Mouse (Mus musculus): Measurements from ENCODE around the gene Ctcfl. TPM values are rescaled to one million over a fixed set of nuclear protein-coding genes. Genes with fewer than 3 reads are reported as not detected.

The Ctcfl gene
- polyA plus RNA-seq, 1 experiment from 2014 or later, result 0.05 TPM

DNA sequence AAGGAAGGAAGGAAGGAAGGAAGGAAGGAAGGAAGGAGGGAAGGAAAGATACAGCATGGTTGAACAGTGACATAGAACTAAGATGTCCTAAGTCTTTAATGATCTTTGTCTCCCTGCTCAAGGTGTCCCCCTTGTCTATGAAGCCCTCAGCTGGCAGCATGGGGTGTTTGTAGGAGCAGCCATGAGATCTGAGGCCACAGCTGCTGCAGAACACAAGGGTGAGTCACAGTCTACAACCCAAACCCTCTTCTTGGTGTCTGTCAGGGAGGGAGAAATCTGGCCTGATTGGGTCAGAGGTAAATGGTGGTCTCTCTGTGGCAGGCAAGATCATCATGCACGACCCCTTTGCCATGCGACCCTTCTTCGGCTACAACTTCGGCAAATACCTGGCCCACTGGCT, 38.5 kb upstream of the Ctcfl start:
- H3K4me1 ChIP-seq (replicated peaks; ENCODE audit: control insufficient read depth, insufficient read depth, low read length), result no peaks in the 10 kb centered on the region
- no peak overlapping the region for H3K4me3 ChIP-seq (replicated peaks; ENCODE audit: low read length)
- no peak overlapping the region for H3K4me2 ChIP-seq (replicated peaks)
- ATAC-seq (ENCODE audit: low FRiP score) (no peak), DNase-seq (ENCODE audit: low spot score) (no peak)
- H3K27ac ChIP-seq, result no peak overlapping the region
- 93% methylated on average over 4 of the region's 4 CpGs for WGBS
- H3K27me3 ChIP-seq (ENCODE audit: control insufficient read depth, insufficient read depth, low read length), result no peaks in the 10 kb centered on the region
- H3K9me3 ChIP-seq (ENCODE audit: control insufficient read depth, low read length), result no peaks in the 10 kb centered on the region
- H3K36me3 ChIP-seq (replicated peaks; ENCODE audit: control insufficient read depth, insufficient read depth), result no peaks in the 10 kb centered on the region
- no peak overlapping the region for H3K9ac ChIP-seq

DNA sequence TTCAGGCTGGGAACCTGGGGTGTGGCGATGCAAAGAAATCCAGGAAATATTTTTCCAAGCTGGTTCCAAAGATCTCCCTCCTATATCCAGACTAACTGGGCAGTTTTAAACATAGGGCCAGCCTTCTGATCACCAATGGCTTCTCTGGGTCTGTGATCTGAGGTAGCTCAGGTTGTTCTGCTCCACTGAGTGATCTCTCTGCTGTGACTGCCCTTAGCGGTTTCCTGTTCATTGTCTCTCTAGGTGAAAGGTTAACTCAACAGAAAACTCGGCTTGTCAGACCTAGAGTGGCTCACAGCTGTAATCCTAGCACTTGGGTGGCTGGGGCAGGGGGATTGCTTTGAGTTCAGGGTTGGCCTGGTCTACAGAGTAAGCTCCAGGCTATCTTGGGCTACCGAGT, 38.1 kb upstream of the Ctcfl start:
- DNase-seq (ENCODE audit: low spot score) (no peak), ATAC-seq (ENCODE audit: low FRiP score) (no peak)
- Histone ChIP-seq H3K9ac (no peak overlapping the region), H3K4me3 (replicated peaks; ENCODE audit: low read length) (no peak overlapping the region), H3K4me1 (replicated peaks; ENCODE audit: control insufficient read depth, insufficient read depth, low read length) (no peaks in the 10 kb centered on the region), H3K36me3 (replicated peaks; ENCODE audit: control insufficient read depth, insufficient read depth) (no peaks in the 10 kb centered on the region), H3K27me3 (ENCODE audit: control insufficient read depth, insufficient read depth, low read length) (no peaks in the 10 kb centered on the region), H3K9me3 (ENCODE audit: control insufficient read depth, low read length) (no peaks in the 10 kb centered on the region), H3K27ac (no peak overlapping the region), H3K4me2 (replicated peaks) (no peak overlapping the region)
- 65% methylated on average over 4 of the region's 4 CpGs for WGBS

DNA sequence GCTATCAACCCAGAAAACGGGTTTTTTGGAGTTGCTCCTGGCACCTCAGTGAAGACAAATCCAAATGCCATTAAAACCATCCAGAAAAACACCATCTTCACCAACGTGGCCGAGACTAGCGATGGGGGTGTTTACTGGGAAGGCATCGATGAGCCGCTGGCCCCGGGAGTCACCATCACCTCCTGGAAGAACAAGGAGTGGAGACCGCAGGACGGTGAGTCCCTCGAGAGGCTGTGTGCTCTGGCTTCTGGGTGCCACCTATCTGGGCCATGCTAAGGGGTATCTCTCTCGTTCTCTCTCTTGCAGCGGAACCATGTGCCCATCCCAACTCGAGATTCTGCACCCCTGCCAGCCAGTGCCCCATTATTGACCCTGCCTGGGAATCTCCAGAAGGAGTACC, 37.6 kb upstream of the Ctcfl start:
- Histone ChIP-seq H3K9ac (no peak overlapping the region), H3K27ac (no peak overlapping the region), H3K4me3 (replicated peaks; ENCODE audit: low read length) (no peak overlapping the region), H3K4me1 (replicated peaks; ENCODE audit: control insufficient read depth, insufficient read depth, low read length) (no peaks in the 10 kb centered on the region), H3K9me3 (ENCODE audit: control insufficient read depth, low read length) (no peaks in the 10 kb centered on the region), H3K4me2 (replicated peaks) (no peak overlapping the region), H3K27me3 (ENCODE audit: control insufficient read depth, insufficient read depth, low read length) (no peaks in the 10 kb centered on the region), H3K36me3 (replicated peaks; ENCODE audit: control insufficient read depth, insufficient read depth) (no peaks in the 10 kb centered on the region)
- WGBS, result 88% methylated on average over 13 of the region's 13 CpGs
- DNase-seq (ENCODE audit: low spot score) (no peak), ATAC-seq (ENCODE audit: low FRiP score) (no peak)

DNA sequence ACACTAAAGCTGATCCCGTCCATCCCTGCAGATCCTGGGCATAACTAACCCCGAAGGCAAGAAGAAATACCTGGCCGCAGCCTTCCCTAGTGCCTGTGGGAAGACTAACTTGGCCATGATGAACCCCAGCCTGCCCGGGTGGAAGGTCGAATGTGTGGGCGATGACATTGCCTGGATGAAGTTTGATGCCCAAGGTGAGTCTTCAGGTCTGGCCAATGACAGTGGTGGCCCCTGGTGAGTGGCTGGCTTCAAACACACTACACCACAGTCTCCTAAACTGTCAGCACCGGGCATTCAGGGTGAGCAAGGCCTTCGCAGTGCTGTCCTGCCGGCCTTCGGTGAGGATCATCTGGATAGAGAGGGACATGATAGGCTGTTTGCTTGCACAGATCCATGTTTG, 36.6 kb upstream of the Ctcfl start:
- 94% methylated on average over 10 of the region's 10 CpGs for WGBS
- no peak overlapping the region for H3K9ac ChIP-seq
- no peaks in the 10 kb centered on the region for H3K27me3 ChIP-seq (ENCODE audit: control insufficient read depth, insufficient read depth, low read length)
- no peak overlapping the region for H3K4me3 ChIP-seq (replicated peaks; ENCODE audit: low read length)
- no peak overlapping the region for H3K27ac ChIP-seq
- ATAC-seq (ENCODE audit: low FRiP score) (no peak), DNase-seq (ENCODE audit: low spot score) (no peak)
- no peaks in the 10 kb centered on the region for H3K9me3 ChIP-seq (ENCODE audit: control insufficient read depth, low read length)
- no peak overlapping the region for H3K4me2 ChIP-seq (replicated peaks)
- H3K36me3 ChIP-seq (replicated peaks; ENCODE audit: control insufficient read depth, insufficient read depth), result no peaks in the 10 kb centered on the region
- no peaks in the 10 kb centered on the region for H3K4me1 ChIP-seq (replicated peaks; ENCODE audit: control insufficient read depth, insufficient read depth, low read length)

DNA sequence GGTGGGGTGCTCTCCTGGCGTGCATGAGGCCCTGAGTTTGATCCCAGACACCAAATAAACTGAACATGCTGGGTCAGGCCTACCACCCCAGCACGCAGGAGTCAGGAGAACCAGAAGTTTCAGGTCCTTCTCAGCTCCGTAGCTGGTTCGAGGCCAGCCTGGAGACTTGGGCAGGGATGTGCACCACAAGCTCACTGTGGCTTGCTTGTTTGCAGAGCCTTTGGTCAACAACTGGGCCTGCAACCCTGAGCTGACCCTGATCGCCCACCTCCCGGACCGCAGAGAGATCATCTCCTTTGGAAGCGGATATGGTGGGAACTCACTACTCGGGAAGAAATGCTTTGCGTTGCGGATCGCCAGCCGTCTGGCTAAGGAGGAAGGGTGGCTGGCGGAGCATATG, 35.6 kb upstream of the Ctcfl start:
- no peaks in the 10 kb centered on the region for H3K27me3 ChIP-seq (ENCODE audit: control insufficient read depth, insufficient read depth, low read length)
- no peak overlapping the region for H3K4me3 ChIP-seq (replicated peaks; ENCODE audit: low read length)
- H3K9ac ChIP-seq, result no peak overlapping the region
- DNase-seq (ENCODE audit: low spot score) (no peak), ATAC-seq (ENCODE audit: low FRiP score) (no peak)
- no peaks in the 10 kb centered on the region for H3K4me1 ChIP-seq (replicated peaks; ENCODE audit: control insufficient read depth, insufficient read depth, low read length)
- H3K27ac ChIP-seq, result no peak overlapping the region
- WGBS, result 96% methylated on average over 14 of the region's 14 CpGs
- no peaks in the 10 kb centered on the region for H3K36me3 ChIP-seq (replicated peaks; ENCODE audit: control insufficient read depth, insufficient read depth)
- no peak overlapping the region for H3K4me2 ChIP-seq (replicated peaks)
- no peaks in the 10 kb centered on the region for H3K9me3 ChIP-seq (ENCODE audit: control insufficient read depth, low read length)

DNA sequence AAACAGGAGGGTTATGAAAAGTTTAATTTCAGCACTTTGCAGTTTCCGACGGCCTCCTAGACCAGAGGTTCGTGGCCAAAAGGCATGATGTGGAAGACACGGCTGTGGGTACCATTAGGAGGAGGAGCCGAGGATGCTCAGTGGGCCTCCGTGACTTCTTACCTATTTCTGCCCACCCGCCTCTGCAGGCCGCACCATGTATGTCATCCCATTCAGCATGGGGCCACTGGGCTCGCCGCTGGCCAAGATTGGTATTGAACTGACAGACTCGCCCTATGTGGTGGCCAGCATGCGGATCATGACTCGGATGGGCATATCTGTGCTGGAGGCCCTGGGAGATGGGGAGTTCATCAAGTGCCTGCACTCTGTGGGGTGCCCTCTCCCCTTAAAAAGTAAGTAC, 35.2 kb upstream of the Ctcfl start:
- ATAC-seq (ENCODE audit: low FRiP score), result no peak
- no peaks in the 10 kb centered on the region for H3K36me3 ChIP-seq (replicated peaks; ENCODE audit: control insufficient read depth, insufficient read depth)
- no peak for DNase-seq (ENCODE audit: low spot score)
- no peak overlapping the region for H3K9ac ChIP-seq
- H3K9me3 ChIP-seq (ENCODE audit: control insufficient read depth, low read length), result no peaks in the 10 kb centered on the region
- no peak overlapping the region for H3K27ac ChIP-seq
- H3K27me3 ChIP-seq (ENCODE audit: control insufficient read depth, insufficient read depth, low read length), result no peaks in the 10 kb centered on the region
- WGBS, result 93% methylated on average over 13 of the region's 13 CpGs
- no peak overlapping the region for H3K4me3 ChIP-seq (replicated peaks; ENCODE audit: low read length)
- H3K4me2 ChIP-seq (replicated peaks), result no peak overlapping the region
- H3K4me1 ChIP-seq (replicated peaks; ENCODE audit: control insufficient read depth, insufficient read depth, low read length), result no peaks in the 10 kb centered on the region

DNA sequence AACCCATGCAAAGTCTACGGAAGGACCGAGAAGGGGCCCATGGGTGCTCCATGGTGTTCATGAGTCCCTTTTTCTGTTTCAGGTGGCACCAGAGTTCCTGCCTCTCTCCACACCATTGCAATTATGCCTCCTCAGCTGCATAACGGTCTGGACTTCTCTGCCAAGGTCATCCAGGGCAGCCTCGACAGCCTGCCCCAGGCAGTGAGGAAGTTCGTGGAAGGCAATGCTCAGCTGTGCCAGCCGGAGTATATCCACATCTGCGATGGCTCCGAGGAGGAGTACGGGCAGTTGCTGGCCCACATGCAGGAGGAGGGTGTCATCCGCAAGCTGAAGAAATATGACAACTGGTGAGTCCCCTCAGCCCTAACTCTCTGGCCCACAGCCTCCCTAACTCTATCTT, 33.9 kb upstream of the Ctcfl start:
- H3K4me3 ChIP-seq (replicated peaks; ENCODE audit: low read length), result no peak overlapping the region
- ATAC-seq (ENCODE audit: low FRiP score), result no peak
- no peaks in the 10 kb centered on the region for H3K4me1 ChIP-seq (replicated peaks; ENCODE audit: control insufficient read depth, insufficient read depth, low read length)
- no peak overlapping the region for H3K4me2 ChIP-seq (replicated peaks)
- no peak overlapping the region for H3K9ac ChIP-seq
- no peak overlapping the region for H3K27ac ChIP-seq
- DNase-seq (ENCODE audit: low spot score), result no peak
- 92% methylated on average over 10 of the region's 10 CpGs for WGBS
- no peaks in the 10 kb centered on the region for H3K36me3 ChIP-seq (replicated peaks; ENCODE audit: control insufficient read depth, insufficient read depth)
- H3K9me3 ChIP-seq (ENCODE audit: control insufficient read depth, low read length), result no peaks in the 10 kb centered on the region
- H3K27me3 ChIP-seq (ENCODE audit: control insufficient read depth, insufficient read depth, low read length), result no peaks in the 10 kb centered on the region

DNA sequence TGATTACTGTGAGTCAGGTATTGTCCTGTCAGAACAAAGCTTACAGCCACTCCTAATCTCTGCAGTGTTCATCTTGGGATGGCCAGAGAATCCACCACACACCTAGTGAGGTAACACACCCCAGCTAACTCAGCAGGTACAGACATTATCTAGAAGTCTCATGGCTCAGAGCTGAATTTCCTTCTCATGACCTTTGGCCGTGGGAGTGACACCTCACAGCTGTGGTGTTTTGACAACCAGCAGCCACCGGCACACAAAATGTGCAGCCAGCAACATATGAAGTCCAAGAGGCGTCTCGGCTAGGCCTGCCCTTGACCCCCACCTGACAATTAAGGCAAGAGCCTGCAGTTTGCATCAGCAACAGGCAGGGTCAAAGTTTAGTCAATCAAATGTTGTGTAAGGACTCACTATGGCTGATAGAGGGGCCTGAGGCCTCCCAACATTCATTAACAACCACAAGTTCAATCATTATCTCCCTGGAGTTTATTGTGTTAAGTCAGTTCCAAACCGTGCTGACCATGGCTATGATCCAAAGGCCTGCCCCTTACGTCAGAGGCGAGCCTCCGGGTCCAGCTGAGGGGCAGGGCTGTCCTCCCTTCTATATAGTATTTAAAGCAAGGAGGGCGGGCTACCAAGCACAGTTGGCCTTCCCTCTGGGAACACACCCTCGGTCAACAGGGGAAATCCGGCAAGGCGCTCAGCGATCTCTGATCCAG, 33.3 kb upstream of the Ctcfl start, which contains the start of gene Pck1:
Gene Pck1 (plus strand): TSS at position 613 of the 716 bp plus-strand sequence.
- DNase-seq (ENCODE audit: low spot score) (no peak), ATAC-seq (ENCODE audit: low FRiP score) (no peak)
- Histone ChIP-seq H3K4me1 (replicated peaks; ENCODE audit: control insufficient read depth, insufficient read depth, low read length) (no peaks in the 10 kb centered on the region), H3K4me3 (replicated peaks; ENCODE audit: low read length) (no peak within 1 kb of the TSS), H3K9ac (no peak within 1 kb of the TSS), H3K4me2 (replicated peaks) (no peak within 1 kb of the TSS), H3K27ac (no peak within 1 kb of the TSS), H3K36me3 (replicated peaks; ENCODE audit: control insufficient read depth, insufficient read depth) (no peaks in the 10 kb centered on the region), H3K27me3 (ENCODE audit: control insufficient read depth, insufficient read depth, low read length) (no peaks in the 10 kb centered on the region), H3K9me3 (ENCODE audit: control insufficient read depth, low read length) (no peaks in the 10 kb centered on the region)
- 88% methylated on average over 13 of the region's 13 CpGs for WGBS

DNA sequence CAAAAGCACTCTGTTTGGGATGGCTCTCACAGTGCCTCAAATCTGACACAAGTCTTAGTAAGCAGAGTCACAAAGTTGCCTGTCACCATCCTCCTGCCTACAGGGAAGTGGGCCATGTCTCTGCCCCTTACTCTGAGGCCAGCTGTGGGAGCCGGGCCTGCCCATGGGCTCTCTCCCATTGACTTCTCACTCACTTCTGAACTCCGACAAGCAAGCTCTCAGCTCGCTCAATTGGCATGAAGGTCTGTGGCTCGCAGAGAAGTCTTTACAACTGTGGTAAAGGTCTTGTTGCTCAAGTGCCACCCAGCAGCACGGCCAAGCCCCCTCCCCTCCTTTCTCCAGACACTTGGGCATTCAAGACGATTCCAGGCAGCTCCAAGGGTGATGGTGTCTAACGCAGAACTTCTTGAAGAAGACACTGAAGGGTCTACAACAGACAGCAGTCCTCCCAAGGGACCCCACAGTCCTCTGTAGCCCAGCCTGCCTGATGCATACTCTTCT, 32.5 kb upstream of the Ctcfl start:
- no peak overlapping the region for H3K9ac ChIP-seq
- no peaks in the 10 kb centered on the region for H3K36me3 ChIP-seq (replicated peaks; ENCODE audit: control insufficient read depth, insufficient read depth)
- H3K4me3 ChIP-seq (replicated peaks; ENCODE audit: low read length), result no peak overlapping the region
- H3K9me3 ChIP-seq (ENCODE audit: control insufficient read depth, low read length), result no peaks in the 10 kb centered on the region
- H3K27me3 ChIP-seq (ENCODE audit: control insufficient read depth, insufficient read depth, low read length), result no peaks in the 10 kb centered on the region
- H3K4me1 ChIP-seq (replicated peaks; ENCODE audit: control insufficient read depth, insufficient read depth, low read length), result no peaks in the 10 kb centered on the region
- 91% methylated on average over 7 of the region's 7 CpGs for WGBS
- H3K27ac ChIP-seq, result no peak overlapping the region
- no peak overlapping the region for H3K4me2 ChIP-seq (replicated peaks)
- no peak for ATAC-seq (ENCODE audit: low FRiP score)
- DNase-seq (ENCODE audit: low spot score), result no peak

DNA sequence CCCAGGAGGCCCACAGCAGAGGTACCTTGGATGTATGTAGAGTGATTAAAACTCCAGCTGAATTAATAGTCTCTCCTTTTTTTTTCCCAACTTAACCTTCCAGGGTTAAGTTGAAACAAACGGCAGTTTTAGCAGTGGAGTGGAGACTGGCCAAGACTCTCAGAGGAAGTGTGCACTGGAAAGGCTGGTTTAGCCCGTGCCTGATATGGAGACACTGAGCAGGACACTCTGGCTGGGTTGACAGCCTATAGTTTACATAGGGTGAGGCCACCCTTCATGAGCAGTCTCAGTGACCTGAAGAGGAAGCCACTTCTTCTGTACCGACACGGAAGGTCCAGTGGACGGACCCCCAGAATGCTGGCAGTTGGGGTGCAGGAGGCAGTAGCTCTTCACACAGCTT, 32.0 kb upstream of the Ctcfl start:
- Histone ChIP-seq H3K4me3 (replicated peaks; ENCODE audit: low read length) (no peak overlapping the region), H3K4me1 (replicated peaks; ENCODE audit: control insufficient read depth, insufficient read depth, low read length) (no peaks in the 10 kb centered on the region), H3K27ac (no peak overlapping the region), H3K9me3 (ENCODE audit: control insufficient read depth, low read length) (no peaks in the 10 kb centered on the region), H3K27me3 (ENCODE audit: control insufficient read depth, insufficient read depth, low read length) (no peaks in the 10 kb centered on the region), H3K9ac (no peak overlapping the region), H3K4me2 (replicated peaks) (no peak overlapping the region), H3K36me3 (replicated peaks; ENCODE audit: control insufficient read depth, insufficient read depth) (no peaks in the 10 kb centered on the region)
- WGBS, result 92% methylated on average over 5 of the region's 5 CpGs
- ATAC-seq (ENCODE audit: low FRiP score) (no peak), DNase-seq (ENCODE audit: low spot score) (no peak)

All from hindbrain, embryonic 14.5 days (tissue).